Mouse (Mus musculus) bone marrow macrophage, adult 2 months (primary cell): ENCODE measurements at regions not wholly inside any gene's neighbourhood (a gene's known extent, or its start where the extent isn't known, plus 50 kb on each side); places are given as distances from the start of the nearest gene placed in this dataset.
A peak's percentile ranks its signal among the peaks of the same experiment; 100 is the strongest.

Source experiments
- H3K27ac ChIP-seq: 2 replicates; pipeline ENCODE4 v1.5.1; 2012; ENCODE audit warnings: low read depth, low read length; ENCODE audit not compliant: insufficient read depth
- H3K4me1 ChIP-seq: 2 replicates; pipeline ENCODE4 v1.6.1; 2012; ENCODE audit warnings: low read length; ENCODE audit not compliant: control insufficient read depth, insufficient read depth
- H3K4me3 ChIP-seq: 2 replicates; pipeline ENCODE4 v1.5.1; 2012; ENCODE audit warnings: mild to moderate bottlenecking, low read length, moderate library complexity; ENCODE audit not compliant: insufficient read depth
- CTCF ChIP-seq: IDR thresholded peaks from 2 replicates; pipeline ENCODE4 v1.5.1; 2012; ENCODE audit warnings: low read depth, mild to moderate bottlenecking, low read length, moderate library complexity
- POLR2A ChIP-seq: IDR thresholded peaks from 2 replicates; pipeline ENCODE4 v1.6.1; 2012; ENCODE audit warnings: mild to moderate bottlenecking, low read depth, low read length, borderline replicate concordance

DNA sequence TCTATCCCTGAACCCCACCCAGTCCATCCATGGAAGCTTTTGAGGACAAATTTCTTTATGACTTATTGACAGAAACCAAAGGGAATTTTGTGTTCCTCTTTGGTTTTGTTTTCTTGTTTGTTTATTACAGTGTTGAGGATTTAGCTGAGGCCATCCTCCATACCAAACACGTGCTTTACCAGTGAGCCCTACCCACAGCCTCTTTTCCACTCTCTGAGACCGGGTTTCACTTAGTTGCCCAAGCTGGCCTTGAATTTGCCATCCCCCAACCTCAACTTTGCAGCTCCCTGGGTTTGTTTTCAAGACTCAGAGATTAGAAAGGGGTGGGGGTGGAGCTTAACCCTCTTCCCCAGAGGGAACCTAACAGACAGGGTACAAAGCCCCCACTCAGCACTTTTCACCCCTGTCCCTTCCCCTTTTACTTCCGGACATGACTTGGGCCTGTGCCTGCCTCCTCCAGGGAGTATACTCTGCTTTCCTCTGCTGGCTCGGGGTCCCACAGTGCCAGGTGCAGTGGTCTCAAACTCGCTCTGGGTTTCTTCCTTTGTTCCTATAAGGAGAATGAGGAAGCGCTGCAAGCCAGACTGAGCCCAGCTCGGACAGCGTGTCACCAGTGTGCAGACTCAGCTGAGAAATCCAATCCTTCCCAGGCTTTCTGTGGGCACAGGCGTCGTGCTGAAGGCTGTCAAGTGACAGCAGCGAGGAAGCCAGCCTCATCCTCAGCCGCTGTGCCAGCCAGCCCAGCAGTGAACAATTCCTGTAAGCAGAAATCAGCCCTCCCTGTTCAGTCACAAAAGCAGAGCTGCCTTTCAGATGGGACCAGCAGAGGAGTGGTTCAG, 72.8 kb upstream of the Mef2a start:
- H3K4me3 ChIP-seq = peak overlapping the region; percentile 6
- TF ChIP-seq CTCF (no peak), POLR2A (0 out of 2 replicates have a peak, but pooled peaks have one; percentile 30)
- H3K4me1 ChIP-seq = peaks cover 51% of the 10 kb centered on the region
- peak overlapping the region; percentile 91 for H3K27ac ChIP-seq

DNA sequence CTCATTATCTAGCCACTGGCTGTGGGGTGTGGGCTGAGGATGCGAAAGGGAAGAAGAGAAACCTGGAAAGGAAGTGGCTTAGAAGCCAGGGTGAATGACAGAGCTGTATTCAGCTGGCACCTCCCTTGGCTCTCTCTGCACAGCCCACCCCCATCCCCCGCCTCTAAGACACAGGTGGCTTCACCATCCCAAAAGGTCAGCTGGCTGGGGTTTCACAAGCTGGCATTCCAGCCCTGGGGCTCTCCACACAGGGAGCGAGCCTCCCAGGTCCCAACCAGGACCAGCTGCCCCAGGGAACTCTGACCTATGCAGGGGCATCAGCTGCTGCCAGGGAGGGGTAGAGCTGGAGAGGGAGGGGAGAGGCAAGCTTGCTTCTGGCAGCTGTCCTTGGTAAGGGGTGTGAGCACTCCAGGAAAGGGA, 71.9 kb upstream of the Mef2a start:
- H3K4me3 ChIP-seq = no peak overlapping the region

DNA sequence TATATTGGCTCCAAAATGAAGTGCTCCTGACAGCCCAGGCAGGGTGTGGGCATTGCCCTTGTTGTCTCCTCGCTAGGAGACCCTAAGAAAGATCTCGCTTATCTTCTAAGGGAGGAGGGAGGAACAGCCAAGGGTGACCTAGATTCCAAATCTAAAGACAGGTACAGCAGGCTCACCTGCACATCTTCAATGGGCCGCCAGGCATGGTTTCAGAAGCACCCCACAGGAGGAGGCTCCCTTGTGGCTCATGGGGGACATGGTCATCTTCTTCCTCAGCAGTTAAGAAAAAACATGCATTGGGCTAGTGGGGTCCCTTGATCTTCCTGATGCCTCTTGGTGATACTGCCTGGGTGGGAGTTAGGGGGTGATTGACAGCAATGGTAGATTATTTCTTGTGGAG, 71.0 kb upstream of the Mef2a start:
- TF ChIP-seq CTCF (no peak), POLR2A (no peak)
- Histone ChIP-seq H3K4me3 (no peak overlapping the region), H3K27ac (0 out of 2 replicates have a peak overlapping the region, but pooled peaks have one; percentile 91), H3K4me1 (peaks cover 51% of the 10 kb centered on the region)

More for the DNA sequence above, 71.9 kb upstream of the Mef2a start:
- H3K4me1 ChIP-seq = peaks cover 51% of the 10 kb centered on the region
- TF ChIP-seq POLR2A = no peak
- TF ChIP-seq CTCF = no peak
- H3K27ac ChIP-seq = peak overlapping the region; percentile 91

DNA sequence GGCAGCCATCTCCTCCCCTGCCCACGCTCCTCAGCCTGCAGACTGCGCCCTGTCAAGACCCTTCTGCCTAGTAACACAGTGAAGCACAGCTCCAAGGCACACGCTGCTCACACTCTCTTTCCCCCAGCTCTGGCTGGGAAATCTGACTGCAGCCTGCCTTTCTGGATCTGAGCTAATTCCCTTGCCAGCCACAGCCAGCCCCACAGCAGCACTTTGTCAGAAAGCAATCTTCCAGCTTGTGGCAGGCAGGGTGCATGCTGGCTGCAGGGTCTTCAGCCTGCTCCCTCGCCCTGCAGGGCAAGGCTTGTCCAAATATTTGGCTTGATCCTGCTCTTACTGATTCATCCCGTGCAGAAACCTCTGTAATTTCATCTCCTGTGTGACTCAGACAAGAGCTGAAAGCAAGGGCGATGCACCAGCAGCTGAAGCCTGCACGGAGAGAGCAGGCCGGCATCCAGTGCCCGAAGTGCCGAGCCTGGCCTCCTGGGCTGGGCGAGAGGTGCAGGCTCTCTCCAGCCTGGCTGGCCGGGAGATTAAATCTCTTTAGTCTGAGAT, 70.4 kb upstream of the Mef2a start:
- TF ChIP-seq CTCF (no peak), POLR2A (no peak)
- H3K4me1 ChIP-seq = peaks cover 51% of the 10 kb centered on the region
- no peak overlapping the region for H3K27ac ChIP-seq
- H3K4me3 ChIP-seq = no peak overlapping the region

DNA sequence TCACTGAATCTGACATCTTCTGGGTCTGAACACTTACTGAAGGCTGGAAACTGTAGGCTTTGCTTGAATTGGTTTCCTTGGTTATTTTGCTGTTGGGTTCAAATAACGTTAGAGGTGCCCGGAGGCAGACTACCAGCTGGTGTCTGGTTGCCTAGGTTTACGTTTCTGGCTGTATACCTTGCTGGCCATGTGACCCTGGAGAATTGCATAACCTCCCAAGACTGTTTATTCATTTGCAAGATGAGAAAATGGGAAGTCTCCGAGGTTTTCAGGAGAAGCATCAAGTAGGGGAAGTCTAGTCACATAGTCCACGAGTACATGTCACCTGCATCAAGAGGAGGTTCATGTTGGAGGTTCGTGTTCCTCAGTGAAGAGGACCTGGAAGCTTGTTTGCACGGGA, 69.6 kb upstream of the Mef2a start:
- Histone ChIP-seq H3K27ac (0 out of 2 replicates have a peak overlapping the region, but pooled peaks have one; percentile 23), H3K4me1 (peaks cover 51% of the 10 kb centered on the region), H3K4me3 (no peak overlapping the region)
- TF ChIP-seq POLR2A (no peak), CTCF (no peak)

DNA sequence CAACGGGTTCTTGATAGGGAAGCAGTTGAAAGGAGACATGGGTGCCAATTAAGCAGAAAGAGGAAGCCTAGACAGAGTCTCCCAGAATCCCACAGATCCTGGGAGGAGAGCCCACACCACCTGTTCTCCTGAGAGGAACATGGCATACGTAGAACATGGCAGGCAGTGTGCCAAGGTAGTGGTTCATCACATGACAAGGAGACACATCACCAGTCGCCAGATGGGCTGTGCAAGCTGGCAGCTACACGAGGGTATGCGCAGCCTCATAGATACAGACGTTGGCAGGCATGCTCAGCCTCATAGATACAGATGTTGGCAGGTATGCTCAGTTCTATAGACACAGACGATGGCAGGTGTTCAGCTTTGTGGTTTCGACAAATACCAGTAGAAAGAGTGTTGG, 68.1 kb upstream of the Mef2a start:
- Histone ChIP-seq H3K27ac (no peak overlapping the region), H3K4me3 (no peak overlapping the region), H3K4me1 (peaks cover 37% of the 10 kb centered on the region)
- TF ChIP-seq CTCF (peak; percentile 9; the same call in 1 of the 2 replicates), POLR2A (no peak)

DNA sequence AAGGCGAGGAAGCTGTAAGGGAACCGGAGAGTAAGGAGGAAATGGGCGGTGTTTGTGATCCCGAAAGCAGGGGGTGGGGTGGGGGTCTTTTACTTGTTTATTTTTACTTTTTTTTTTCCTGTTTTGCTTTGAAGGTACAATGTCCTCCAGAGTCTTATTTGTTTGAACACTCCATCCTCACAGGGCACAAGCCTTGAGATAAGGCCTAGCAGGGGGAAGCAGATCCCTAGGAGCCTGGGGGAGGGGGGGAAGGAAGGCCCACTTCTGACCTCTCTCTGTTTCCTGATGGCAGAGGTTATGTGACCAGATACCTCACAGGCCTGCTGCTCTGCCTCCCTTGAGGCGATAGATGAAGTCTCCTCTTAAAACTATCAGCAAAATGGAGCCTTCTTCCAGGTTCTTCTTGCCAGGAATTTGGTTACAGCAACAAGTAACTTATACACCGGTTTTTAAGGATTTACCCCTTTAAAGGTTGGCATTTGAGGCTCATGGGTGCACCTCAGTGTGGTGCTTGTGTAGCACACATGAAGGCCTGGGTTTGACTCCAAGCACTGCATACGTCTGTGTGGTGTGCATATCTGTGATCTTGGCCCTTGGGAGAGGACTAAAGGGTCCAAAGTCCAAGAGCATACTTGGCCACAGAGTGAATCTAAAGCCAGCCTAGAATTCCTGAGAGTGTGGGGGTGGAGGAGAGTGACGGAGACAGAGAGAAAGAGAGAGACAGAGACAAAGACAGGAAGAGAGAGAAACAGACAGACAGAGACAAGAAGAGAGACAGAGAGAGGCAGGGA, 64.8 kb upstream of the Mef2a start:
- TF ChIP-seq POLR2A (no peak), CTCF (no peak)
- Histone ChIP-seq H3K4me3 (no peak overlapping the region), H3K4me1 (peaks cover 10% of the 10 kb centered on the region), H3K27ac (no peak overlapping the region)

DNA sequence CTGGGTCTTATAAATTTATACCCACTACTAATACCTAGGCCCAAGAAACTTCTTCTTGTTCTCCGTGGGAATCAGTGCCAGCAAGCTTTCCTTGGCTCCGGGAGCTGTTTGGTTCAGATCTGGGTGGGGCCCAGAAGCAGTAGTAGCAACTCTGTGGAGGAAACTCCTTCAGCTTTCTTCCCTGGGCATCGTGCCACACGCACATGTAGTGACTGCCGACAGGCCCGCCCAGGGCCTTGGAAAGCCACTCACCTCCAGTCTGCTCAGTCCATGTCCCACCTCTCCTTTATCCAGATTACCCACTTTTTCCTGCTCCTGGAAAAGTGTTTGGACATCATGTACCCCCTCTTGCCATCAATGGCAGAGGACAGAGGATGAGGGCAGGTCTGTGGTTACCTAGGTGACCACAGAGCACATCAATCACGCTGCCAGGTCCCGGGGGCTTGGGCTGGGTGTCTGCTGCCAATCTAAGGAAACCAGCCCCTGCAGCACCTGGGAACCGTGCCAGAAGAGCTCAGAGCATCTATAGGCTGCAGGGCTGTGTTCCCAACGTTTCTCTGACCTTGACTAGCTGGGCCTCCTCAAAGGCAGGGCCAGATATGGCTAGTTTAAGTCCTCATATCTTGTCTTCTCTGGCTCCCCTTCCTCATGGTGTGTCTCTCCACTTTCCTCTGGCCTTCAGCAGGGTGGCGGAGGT, 63.1 kb upstream of the Mef2a start:
- H3K27ac ChIP-seq = no peak overlapping the region
- no peak for TF ChIP-seq CTCF
- TF ChIP-seq POLR2A = no peak
- H3K4me1 ChIP-seq = peaks cover 3% of the 10 kb centered on the region
- H3K4me3 ChIP-seq = no peak overlapping the region

DNA sequence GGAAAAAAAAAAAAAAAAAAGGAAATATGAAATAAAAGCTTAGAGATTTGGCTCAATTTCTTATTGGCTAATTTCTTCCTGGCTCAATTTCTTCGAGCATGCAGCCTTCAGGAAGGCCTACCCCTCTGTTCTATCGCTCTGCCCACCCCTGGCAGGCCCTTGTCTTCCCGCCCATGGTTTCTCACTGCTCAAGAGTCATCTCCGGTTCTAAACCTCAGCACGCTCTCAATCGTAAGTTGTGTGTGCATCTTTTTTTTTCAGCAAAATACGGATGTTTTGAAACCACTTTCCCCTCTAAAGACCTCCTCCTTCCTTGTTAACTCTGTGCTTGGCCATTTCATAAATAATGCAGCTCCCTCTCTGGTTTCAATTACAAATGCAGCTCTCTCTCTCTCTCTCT, 58.3 kb upstream of the Mef2a start:
- Histone ChIP-seq H3K4me1 (peaks cover 10% of the 10 kb centered on the region), H3K4me3 (no peak overlapping the region), H3K27ac (no peak overlapping the region)
- TF ChIP-seq POLR2A (no peak), CTCF (no peak)
